Mouse (Mus musculus) gastrocnemius, adult 8-10 months (tissue): ENCODE measurements around the gene Slc2a13. TPM values are rescaled to one million over a fixed set of nuclear protein-coding genes. Genes with fewer than 3 reads are reported as not detected.

Experiments
- DNase-seq, 2 experiments: peaks; one replicate each; pipeline ENCODE4 v3.0.0; 2022; ENCODE audit warnings: low spot score in 2 of 2
- total RNA-seq, 4 experiments: library from RNA; stranded (reverse); gene quantifications; 2 replicates each; pipeline ENCODE4 v1.2.4; 2022

Slc2a13 gene
- total RNA-seq, 4 experiments from 2014 or later, result 0.32 to 0.65 (median 0.35) TPM

- no peak for DNase-seq
These were observed 196.0 kb downstream of the Slc2a13 start for GRCm38 (mm10) chr15:91377105-91377504.

GRCm38 (mm10) chr15:91374441-91374840 lies 198.6 kb downstream of the Slc2a13 start:
- no peak for DNase-seq

- peak; percentile 6 to 24 for DNase-seq
These were observed 199.9 kb downstream of the Slc2a13 start for GRCm38 (mm10) chr15:91373203-91373584.

GRCm38 (mm10) chr15:91372464-91373202 lies 200.4 kb downstream of the Slc2a13 start:
- DNase-seq, result no peak

GRCm38 (mm10) chr15:91371859-91372394 lies 201.1 kb downstream of the Slc2a13 start:
- no peak for DNase-seq

GRCm38 (mm10) chr15:91369736-91370449 lies 203.2 kb downstream of the Slc2a13 start:
- no peak for DNase-seq

- no peak for DNase-seq
These were observed 212.6 kb downstream of the Slc2a13 start for GRCm38 (mm10) chr15:91360495-91360894.

- DNase-seq, result no peak
These were observed 222.1 kb downstream of the Slc2a13 start for GRCm38 (mm10) chr15:91351006-91351405.

GRCm38 (mm10) chr15:91338350-91338749 lies 234.7 kb downstream of the Slc2a13 start:
- no peak for DNase-seq

- no peak for DNase-seq
These were observed 238.6 kb downstream of the Slc2a13 start for GRCm38 (mm10) chr15:91334416-91334900.

- no peak for DNase-seq
These were observed 245.3 kb downstream of the Slc2a13 start for GRCm38 (mm10) chr15:91327748-91328147.

- no peak for DNase-seq
These were observed 246.0 kb downstream of the Slc2a13 start for GRCm38 (mm10) chr15:91327023-91327422.

GRCm38 (mm10) chr15:91319376-91319775 lies 253.7 kb downstream of the Slc2a13 start:
- DNase-seq, result no peak

- DNase-seq, result peak in 1 of 2 experiments; percentile 12
These were observed 256.1 kb downstream of the Slc2a13 start for GRCm38 (mm10) chr15:91316964-91317363.

GRCm38 (mm10) chr15:91314402-91315318 lies 258.4 kb downstream of the Slc2a13 start:
- DNase-seq, result no peak

- DNase-seq, result peak; percentile 10 to 17
These were observed 268.7 kb downstream of the Slc2a13 start for GRCm38 (mm10) chr15:91304296-91304852.

- peak; percentile 84 to 86 for DNase-seq
These were observed 271.7 kb downstream of the Slc2a13 start for GRCm38 (mm10) chr15:91301366-91301765.

GRCm38 (mm10) chr15:91299319-91299835 lies 273.7 kb downstream of the Slc2a13 start:
- peak; percentile 6 to 9 for DNase-seq

- DNase-seq, result no peak
These were observed 289.6 kb downstream of the Slc2a13 start for GRCm38 (mm10) chr15:91283418-91283817.

- DNase-seq, result peak; percentile 41 to 70
These were observed 290.2 kb downstream of the Slc2a13 start for GRCm38 (mm10) chr15:91282822-91283221.

GRCm38 (mm10) chr15:91281521-91281920 lies 291.5 kb downstream of the Slc2a13 start:
- DNase-seq, result peak in 1 of 2 experiments; percentile 12
